Mouse (Mus musculus) ES-Bruce4 (cell line): Measurements from ENCODE around the gene Plxdc2. TPM values are rescaled to one million over a fixed set of nuclear protein-coding genes. Genes with fewer than 3 reads are reported as not detected.

ENCODE experiments used
- H3K27ac ChIP-seq: 2 replicates; pipeline ENCODE4 v1.5.1; 2012; ENCODE audit warnings: low read length, inconsistent platforms; ENCODE audit not compliant: insufficient read depth
- H3K27me3 ChIP-seq: 2 replicates; pipeline ENCODE4 v1.6.1; 2012; ENCODE audit warnings: mild to moderate bottlenecking, low read length, inconsistent platforms; ENCODE audit not compliant: control insufficient read depth, poor library complexity, insufficient read depth, severe bottlenecking
- H3K36me3 ChIP-seq: 2 replicates; pipeline ENCODE4 v1.6.1; 2012; ENCODE audit warnings: inconsistent platforms, mild to moderate bottlenecking, low read length, moderate library complexity; ENCODE audit not compliant: control insufficient read depth, poor library complexity, insufficient read depth, severe bottlenecking
- H3K4me1 ChIP-seq: one replicate; pipeline ENCODE4 v1.8.1; 2011; ENCODE audit warnings: low read length; ENCODE audit not compliant: control insufficient read depth, insufficient read depth
- H3K4me3 ChIP-seq: 2 replicates; pipeline ENCODE4 v1.5.1; 2011; ENCODE audit warnings: low read depth, mild to moderate bottlenecking, low read length
- H3K9ac ChIP-seq: 2 replicates; pipeline ENCODE4 v1.6.1; 2012; ENCODE audit warnings: low read depth, mild to moderate bottlenecking, inconsistent platforms; ENCODE audit not compliant: poor library complexity, severe bottlenecking
- H3K9me3 ChIP-seq: replicated peaks from 2 replicates; pipeline ENCODE4 v1.6.1; 2012; ENCODE audit warnings: mild to moderate bottlenecking, low read length, inconsistent platforms; ENCODE audit not compliant: control insufficient read depth, poor library complexity, insufficient read depth, severe bottlenecking
- CTCF ChIP-seq: IDR thresholded peaks from one replicate; pipeline ENCODE4 v1.8.1; 2011; ENCODE audit warnings: low read depth, low read length
- EP300 ChIP-seq: IDR thresholded peaks from 2 replicates; pipeline ENCODE4 v1.6.1; 2011; ENCODE audit warnings: low read depth, low read length; ENCODE audit not compliant: insufficient read depth
- POLR2A ChIP-seq: IDR thresholded peaks from one replicate; pipeline ENCODE4 v1.8.1; 2011; ENCODE audit warnings: low read length; ENCODE audit not compliant: insufficient read depth
- polyA plus RNA-seq: library from polyadenylated mRNA; stranded (reverse); fragments of >200 nt; gene quantifications from 2 replicates; pipeline ENCODE4 v1.2.4, GENCODE M21; 2011; ENCODE audit warnings: low read depth; ENCODE audit not compliant: missing spikeins, insufficient read depth, insufficient read length

The Plxdc2 gene
- polyA plus RNA-seq, 1 experiment = 20.0 TPM

DNA sequence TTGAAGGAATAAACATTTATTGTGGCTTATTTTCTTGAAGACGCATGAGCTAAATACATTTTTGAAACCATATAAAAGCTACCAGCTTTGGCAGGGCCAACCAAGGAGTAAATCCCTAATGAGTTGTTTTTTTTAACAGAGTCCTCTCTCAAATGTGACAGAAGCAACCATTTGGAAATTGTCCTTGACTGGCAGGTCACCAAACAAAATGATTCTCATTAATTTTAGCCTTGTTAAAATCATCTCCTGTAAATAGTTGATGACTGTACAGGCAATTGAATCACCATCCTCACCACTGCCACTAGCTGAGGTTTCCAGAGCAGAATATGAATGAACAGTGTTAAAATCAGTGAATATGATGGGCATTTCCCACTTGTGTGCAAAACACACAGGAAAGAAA is 312.3 kb downstream of the Plxdc2 start:
- TF ChIP-seq EP300 (no peak), POLR2A (no peak), CTCF (no peak)
- H3K4me3 ChIP-seq = no peak overlapping the region
- H3K9me3 ChIP-seq = no peaks in the 10 kb centered on the region
- H3K4me1 ChIP-seq = no peaks in the 10 kb centered on the region
- no peak overlapping the region for H3K27ac ChIP-seq
- no peak overlapping the region for H3K9ac ChIP-seq
- no peaks in the 10 kb centered on the region for H3K36me3 ChIP-seq
- H3K27me3 ChIP-seq = no peaks in the 10 kb centered on the region

DNA sequence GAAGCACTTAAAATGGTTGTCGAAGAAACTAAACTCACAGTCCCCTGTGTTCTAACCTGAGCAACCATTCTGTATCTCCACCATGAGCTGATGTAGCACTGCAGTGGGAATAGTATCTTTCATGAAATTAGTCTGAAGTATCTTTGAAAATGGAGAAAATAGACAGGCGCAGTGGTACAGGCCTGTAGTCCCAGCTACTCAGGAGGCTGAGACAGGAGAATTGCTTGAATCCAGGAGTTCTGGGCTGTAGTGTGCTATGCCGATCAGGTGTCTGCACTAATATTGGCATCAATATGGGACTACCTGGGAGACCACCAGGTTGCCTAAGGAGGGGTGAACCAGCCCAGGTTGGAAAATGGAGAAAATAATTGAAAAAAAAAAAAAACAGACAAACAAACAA is 326.8 kb downstream of the Plxdc2 start:
- Histone ChIP-seq H3K27me3 (no peaks in the 10 kb centered on the region), H3K4me1 (no peaks in the 10 kb centered on the region), H3K9me3 (no peaks in the 10 kb centered on the region), H3K9ac (no peak overlapping the region), H3K27ac (no peak overlapping the region), H3K36me3 (no peaks in the 10 kb centered on the region), H3K4me3 (no peak overlapping the region)
- TF ChIP-seq CTCF (no peak), POLR2A (no peak), EP300 (no peak)

DNA sequence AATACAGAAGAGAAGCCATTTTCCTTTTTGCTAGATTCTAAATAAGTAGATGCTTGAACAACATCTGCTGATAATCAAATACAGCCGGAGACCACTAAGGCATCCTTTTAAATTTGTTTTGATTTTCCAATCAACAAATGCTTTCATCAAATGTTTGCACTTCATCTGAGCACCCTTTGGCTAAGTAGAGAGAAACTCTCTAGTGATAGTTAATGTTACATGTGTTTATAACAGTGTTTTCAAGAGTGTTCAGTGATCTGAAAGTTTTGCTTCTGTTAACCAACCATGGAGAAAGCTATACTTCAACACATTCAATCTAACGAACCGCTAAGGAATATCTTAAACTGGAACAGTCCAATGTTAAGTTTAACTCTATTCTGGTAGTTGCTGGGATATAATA is 327.6 kb downstream of the Plxdc2 start:
- TF ChIP-seq EP300 = no peak
- TF ChIP-seq POLR2A = no peak
- no peak for TF ChIP-seq CTCF
- Histone ChIP-seq H3K9ac (no peak overlapping the region), H3K36me3 (no peaks in the 10 kb centered on the region), H3K27ac (no peak overlapping the region), H3K27me3 (no peaks in the 10 kb centered on the region), H3K9me3 (no peaks in the 10 kb centered on the region), H3K4me3 (no peak overlapping the region), H3K4me1 (no peaks in the 10 kb centered on the region)

DNA sequence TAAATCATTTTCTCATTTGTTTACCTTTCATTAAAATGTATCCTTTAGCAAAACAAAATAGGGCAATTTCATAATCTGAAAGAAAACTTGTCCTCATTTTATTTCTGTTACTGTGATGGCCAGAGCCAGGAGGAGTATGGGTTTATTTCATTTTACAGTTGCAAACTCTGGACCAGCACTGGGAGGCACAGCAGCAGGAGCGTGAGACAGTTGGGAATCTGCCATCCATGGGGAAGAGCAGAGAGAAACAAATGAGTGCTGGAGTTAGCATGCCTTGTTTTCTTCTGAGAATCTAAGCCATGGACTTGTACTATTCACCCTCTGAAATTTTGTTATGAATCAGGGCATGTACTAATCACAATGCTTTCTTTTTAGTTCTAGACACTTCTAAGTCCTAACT is 328.4 kb downstream of the Plxdc2 start:
- TF ChIP-seq POLR2A (no peak), EP300 (no peak), CTCF (no peak)
- no peaks in the 10 kb centered on the region for H3K9me3 ChIP-seq
- no peaks in the 10 kb centered on the region for H3K36me3 ChIP-seq
- no peak overlapping the region for H3K4me3 ChIP-seq
- no peak overlapping the region for H3K27ac ChIP-seq
- no peaks in the 10 kb centered on the region for H3K4me1 ChIP-seq
- no peaks in the 10 kb centered on the region for H3K27me3 ChIP-seq
- no peak overlapping the region for H3K9ac ChIP-seq

DNA sequence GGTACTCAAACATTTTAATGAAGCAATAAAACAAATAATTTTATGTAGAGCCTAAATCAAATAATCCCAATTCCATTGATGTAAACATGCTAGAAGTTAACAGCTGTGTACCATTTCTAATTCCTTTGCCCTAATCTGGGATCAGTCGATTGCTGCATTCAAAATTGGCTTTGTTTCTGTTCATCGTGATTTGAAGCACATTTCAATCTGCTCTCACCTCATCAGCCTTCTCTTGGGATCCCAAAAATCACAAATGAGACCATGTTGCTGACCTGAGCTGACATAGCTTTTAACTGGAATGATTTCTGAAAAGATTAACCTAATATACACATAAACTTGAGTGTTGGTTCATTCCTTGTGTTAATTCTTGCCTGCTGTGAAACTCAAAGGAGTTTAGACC is 340.3 kb downstream of the Plxdc2 start:
- H3K36me3 ChIP-seq = no peaks in the 10 kb centered on the region
- no peak overlapping the region for H3K27ac ChIP-seq
- H3K27me3 ChIP-seq = no peaks in the 10 kb centered on the region
- no peak for TF ChIP-seq EP300
- TF ChIP-seq CTCF = no peak
- TF ChIP-seq POLR2A = no peak
- no peak overlapping the region for H3K4me3 ChIP-seq
- no peaks in the 10 kb centered on the region for H3K4me1 ChIP-seq
- no peak overlapping the region for H3K9ac ChIP-seq
- no peaks in the 10 kb centered on the region for H3K9me3 ChIP-seq

DNA sequence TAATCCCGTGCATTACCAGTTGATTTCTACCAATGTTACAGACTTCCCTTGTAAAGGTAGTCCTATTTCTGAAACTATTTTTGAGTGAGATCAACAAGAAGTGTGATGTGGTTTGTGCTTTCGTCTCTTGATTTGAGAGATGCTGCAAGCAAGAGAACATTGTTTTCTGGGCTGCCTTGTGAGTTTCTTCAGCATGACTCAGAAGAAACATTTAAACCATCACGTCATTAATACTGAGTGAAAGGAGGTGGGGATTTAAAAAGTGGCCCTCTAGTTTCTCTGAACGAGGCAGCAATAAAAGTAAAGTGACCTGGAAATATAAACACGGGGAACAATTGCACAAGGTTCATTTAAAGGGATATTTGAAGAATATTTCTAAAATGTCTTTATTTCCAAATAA is 341.1 kb downstream of the Plxdc2 start:
- Histone ChIP-seq H3K4me1 (no peaks in the 10 kb centered on the region), H3K4me3 (no peak overlapping the region), H3K27me3 (no peaks in the 10 kb centered on the region), H3K9ac (no peak overlapping the region), H3K36me3 (no peaks in the 10 kb centered on the region), H3K9me3 (no peaks in the 10 kb centered on the region), H3K27ac (no peak overlapping the region)
- TF ChIP-seq POLR2A (no peak), EP300 (no peak), CTCF (no peak)

DNA sequence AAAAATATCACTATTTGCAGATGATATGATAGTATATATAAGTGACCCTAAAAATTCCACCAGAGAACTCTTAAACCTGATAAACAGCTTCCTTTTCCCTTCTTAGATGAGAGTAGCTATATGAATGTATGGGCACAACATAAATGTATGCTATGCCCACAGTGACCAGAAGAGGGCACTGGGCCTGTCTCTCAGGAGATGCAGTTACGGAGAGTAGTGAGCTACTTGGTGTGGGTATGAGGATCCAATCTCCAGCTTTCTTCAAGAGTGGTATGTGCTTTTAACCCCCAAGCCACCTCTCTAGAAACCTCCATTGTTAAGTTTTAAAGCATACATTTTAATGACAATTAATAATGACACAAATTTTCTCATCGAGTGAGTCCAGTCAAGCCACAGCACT is 350.1 kb downstream of the Plxdc2 start:
- Histone ChIP-seq H3K4me3 (no peak overlapping the region), H3K4me1 (no peaks in the 10 kb centered on the region), H3K27ac (no peak overlapping the region), H3K36me3 (no peaks in the 10 kb centered on the region), H3K9ac (no peak overlapping the region), H3K9me3 (no peaks in the 10 kb centered on the region), H3K27me3 (no peaks in the 10 kb centered on the region)
- TF ChIP-seq EP300 (no peak), POLR2A (no peak), CTCF (peak; percentile 53)
